Mouse (Mus musculus) embryo, embryonic 11.5 days (tissue): ENCODE measurements around the gene Aplnr.

Experiments
- DNase-seq: peaks from one replicate; pipeline ENCODE4 v3.0.0-alpha.2; 2012; ENCODE audit warnings: low read depth, low spot score

Aplnr gene

DNA sequence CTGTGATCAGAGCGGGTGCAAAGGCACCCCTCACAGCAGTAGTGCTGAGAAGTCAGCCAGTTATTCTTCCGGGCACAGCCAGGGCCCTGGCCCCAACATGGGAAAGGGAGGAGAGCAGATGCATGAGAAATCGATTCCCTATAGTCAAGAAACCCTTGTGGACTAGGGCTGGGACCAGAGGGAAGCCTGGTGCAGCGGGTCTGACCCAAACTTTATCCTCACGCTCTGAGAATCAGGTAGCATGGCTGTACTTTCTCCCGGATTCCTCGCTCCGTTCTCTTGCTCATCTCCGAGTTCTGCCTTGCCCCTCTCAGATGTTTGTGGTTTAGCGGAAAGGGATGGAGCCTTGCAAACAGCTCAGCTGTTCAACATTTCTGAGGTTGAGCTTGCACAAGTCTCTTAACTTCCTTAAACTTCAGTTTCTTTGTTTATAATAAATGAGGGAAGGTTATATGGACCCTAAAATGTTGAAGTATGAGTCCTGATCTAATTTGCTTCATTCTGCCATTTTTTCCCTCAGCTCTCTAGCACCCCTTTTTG lies 1.6 kb downstream of the Aplnr start:
- no peak for DNase-seq

DNA sequence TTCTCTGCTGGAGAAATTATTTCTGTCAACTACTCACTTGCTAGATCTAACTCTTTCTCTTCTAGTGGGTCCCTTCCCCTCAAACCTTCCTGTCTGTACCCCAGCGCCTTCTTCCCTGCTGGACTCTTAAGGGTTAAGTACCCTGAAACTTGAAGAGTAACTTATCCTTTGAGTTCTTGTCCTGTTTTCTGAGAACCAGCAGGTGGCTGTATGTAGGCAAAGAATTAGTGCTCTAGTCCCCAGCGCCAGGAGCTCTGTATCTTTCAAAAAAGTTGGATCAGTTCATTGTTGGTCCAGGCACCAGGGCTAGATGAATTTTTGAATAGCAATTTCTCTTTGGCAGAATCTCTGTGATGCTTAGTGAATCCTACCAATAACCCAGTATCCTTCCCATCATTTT lies 2.1 kb downstream of the Aplnr start:
- DNase-seq: no peak

DNA sequence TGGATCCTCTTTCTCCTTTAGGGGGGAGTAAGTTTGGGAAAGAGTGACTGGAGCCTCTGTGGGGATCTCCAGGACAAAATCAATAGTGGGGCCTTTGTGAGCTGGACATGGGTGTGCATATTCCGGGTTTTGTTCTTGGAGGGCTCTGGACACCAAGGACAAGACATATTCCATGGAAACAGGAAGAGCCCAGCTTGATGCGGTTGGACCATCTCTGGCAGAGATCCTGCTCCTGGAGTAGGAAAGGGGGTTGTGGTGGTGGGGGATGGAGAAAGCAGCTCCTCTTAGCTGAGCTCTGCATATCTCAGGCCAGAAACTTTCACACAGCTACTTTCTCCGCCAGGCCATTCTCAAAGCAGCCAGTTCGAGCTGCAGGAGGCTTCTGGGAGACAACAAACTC lies 3.4 kb downstream of the Aplnr start:
- no peak for DNase-seq

DNA sequence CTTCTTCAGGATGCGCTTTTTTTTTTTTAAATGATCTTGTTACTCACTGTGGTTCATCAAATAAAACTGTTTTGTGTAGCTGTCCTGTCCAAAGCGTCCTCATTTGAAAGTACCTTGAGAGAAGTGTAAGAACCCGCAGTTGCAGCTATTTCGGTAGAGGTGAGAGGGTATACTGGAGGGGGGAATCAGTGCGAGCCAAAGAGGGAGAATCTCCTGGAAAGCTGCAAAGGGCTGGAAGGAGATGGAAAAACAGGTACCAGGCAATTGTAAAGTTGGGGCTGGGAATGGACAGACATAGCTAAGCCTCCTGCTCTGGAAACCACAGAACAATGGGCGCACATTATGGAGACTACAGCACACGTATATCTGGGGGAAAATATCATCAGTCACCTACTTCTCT lies 3.8 kb downstream of the Aplnr start:
- no peak for DNase-seq

DNA sequence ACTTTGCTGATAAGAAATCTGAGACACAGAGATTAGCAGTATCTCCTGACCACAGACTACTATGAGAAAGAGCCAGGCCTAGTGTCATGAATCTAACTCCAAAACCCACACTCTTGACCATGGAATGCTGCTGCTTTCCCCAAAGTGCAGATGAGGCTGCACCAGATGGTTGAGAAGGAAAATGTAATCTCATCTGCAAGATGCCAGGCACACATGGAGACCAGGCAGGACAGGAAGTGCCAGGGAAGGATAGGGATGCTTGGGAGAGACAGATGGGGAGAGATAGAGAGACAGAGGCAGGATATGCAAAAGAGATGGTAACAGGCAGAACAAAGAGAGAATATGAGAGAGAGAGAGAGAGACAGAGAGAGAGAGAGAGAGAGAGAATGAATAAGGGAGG lies 4.8 kb downstream of the Aplnr start:
- no peak for DNase-seq

DNA sequence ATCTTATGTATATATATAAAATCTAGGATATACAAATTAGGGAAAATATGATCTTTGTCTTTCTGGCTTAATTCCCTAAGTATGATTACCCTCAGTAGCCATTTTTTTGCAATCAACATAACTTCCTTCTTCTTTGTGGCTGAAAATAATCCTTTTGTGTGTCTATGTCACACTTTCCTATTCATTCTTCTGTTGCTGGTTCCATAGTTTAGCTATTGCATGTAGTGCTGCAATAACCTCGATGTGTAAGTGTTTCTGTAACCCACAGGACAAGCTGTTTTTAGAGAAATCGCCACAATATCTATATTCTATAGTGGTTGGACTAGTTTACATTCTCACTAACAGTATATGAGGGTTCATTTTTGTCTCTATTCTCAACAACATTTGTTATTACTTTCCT lies 8.9 kb downstream of the Aplnr start:
- DNase-seq: no peak

DNA sequence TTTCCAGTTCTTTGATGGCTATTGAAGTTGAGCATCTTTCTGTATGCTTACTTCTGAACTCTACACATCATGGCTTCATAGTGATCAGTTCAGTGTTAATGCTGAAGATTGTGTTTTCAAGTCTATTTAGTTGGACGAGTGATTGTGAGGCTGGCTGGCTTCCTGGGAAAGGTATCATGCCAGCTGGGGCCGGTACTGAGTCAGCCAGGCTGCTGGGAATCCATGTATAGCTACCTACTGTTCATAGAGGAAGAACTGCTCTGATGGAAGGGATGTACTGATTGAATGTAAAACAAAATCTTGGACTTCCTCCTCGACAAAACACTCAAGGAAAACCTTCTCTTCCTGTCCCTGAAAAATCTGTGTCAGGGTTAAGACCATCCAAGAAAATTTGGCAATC lies 9.3 kb downstream of the Aplnr start:
- DNase-seq: no peak

DNA sequence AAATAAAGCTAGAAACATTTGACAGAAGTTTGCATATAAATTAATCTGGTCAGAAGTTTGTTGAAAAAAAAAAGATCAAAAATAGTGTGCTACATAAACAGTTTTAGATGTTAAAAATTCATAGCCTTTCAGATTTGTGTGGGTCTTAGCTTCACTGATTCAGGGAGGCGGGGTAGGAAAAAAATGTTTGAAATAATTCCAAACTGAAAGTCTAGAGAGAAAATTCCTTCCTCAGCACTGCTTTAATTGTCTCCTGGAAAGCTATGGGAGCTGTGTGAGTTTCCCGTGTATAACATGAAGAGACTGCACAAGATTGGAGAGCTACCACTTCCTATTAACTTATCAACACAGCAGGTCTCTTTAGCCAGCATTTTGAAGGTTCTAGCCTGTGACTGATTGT lies 11.5 kb downstream of the Aplnr start:
- no peak for DNase-seq

DNA sequence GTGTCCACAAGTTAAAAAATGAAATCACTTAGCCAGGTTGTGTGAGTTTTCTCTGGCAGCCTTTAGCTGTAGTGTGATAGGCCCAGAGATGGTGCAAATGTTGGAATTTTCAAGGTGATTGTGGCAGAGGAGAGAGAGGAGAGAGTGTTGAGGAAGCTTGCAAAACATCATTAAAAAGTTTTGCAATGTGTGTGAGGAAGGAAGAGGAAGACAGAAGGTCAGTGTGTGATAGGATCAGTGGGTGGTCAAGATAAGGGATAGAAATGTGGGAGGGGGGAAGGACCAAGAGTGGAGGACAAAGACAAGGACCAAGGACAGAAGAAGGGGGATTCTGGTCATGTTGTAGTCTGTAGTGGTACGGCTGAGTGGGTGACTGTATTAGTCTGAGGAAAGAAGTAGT lies 14.3 kb downstream of the Aplnr start:
- no peak for DNase-seq

DNA sequence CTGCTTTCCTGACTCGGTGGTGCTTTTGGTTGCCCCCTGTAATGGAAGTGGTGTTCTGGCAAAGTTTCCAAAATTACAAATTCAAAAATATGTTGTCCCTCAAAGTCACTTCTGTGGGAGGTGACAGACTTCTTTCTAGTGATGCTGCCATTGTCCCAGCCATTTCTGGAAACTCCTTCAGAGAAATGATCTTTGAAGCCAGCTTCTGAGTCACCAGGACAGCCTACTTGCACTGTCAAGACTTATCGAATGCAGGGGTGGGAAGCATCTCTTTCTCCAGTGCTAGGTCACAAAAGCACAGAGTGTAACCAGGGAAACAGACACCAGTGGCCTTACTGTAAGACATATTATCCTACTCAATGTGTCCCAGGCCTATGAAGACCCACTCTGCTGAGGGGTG lies 15.2 kb downstream of the Aplnr start:
- no peak for DNase-seq

DNA sequence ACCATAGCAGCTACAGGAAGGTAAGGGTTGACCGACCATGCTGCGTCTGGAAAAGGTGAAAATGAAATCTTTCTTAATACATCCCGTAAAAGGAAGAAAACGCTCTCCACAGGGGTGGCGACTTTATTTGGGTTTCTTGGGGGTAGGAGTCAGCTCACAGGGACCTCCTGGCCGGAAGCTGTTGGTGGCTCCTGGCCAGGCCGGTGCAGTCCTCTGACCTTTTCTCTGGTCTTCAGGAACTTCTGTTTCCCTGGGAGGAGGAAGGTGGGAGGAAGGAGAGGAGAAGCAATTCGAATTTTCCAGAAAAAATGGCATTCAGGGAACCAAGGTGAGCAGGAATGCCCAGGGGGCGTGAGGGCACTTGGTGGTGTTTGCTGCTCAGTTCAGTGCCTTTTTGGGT lies 19.3 kb downstream of the Aplnr start:
- no peak for DNase-seq

DNA sequence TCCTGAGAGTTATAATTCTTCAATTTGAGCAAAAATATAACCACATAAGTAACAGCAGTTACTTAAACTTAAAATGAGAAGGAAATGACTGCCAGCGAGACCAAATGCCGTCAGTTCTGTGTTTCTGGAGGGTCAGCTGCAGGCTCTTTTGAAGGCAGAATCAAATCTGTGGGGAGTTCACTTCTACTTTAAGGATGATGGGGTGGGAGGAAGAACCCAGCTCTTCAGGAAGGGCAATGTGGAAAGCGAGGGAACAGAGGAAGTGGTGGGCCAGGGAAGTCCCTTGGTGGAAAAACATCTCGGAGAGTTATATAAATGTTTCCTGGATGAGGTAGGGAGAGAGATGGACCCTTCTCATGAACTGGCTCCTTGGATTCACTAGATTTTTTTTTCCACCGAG lies 20.1 kb downstream of the Aplnr start:
- DNase-seq: no peak

DNA sequence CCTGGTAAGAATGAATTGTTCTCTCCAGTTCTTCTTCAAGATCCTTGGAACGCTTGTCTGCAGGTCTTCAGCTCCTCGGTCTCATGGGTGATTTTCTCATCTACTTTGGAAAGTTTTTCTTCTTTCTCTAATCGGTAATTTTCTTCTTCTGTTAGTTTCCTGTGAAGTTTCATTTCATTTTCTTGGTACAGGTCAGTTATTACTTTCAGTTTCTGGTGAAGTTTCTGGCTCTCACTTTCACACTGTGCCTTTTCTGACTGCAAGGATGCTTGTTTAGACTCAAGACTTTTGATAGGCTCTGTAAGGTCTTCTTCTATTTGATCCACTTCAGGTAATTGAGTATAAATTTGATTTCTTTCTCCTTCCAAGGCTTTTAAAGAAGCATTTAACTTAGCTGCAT lies 21.4 kb downstream of the Aplnr start:
- no peak for DNase-seq

DNA sequence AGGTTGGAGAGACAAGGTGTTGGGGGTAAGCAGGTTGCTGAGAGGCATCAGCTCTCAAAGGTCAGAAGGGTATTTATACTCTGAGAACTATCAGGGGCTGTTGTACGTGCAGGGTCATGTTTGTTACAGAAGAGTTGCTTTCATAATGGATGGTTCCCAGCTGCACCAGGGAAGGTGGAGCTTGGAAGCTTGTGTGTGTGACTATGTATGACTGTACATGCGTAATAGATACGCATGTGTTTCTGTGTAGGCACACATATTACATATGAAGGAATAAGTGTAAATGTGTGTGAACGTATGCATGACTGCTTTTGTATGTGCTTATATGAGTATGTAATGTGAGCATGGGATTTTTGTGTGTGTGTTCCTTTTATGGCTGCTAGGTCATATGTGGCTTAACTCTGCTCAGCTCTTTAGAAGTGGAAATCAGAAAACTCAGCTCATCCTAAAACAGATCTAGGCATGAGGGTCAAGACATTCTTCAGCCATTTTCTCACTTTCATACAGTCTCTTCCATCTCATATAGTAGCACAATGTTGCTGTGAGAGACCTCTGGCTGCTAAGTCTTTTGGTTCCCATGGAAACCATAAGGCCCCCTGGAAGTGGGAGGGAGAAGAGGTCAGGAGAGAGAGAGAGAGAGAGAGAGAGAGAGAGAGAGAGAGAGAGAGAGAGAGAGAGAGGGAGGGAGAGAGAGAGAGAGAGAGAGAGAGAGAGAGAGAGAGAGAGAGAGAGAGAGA lies 25.0 kb downstream of the Aplnr start:
- DNase-seq: no peak

DNA sequence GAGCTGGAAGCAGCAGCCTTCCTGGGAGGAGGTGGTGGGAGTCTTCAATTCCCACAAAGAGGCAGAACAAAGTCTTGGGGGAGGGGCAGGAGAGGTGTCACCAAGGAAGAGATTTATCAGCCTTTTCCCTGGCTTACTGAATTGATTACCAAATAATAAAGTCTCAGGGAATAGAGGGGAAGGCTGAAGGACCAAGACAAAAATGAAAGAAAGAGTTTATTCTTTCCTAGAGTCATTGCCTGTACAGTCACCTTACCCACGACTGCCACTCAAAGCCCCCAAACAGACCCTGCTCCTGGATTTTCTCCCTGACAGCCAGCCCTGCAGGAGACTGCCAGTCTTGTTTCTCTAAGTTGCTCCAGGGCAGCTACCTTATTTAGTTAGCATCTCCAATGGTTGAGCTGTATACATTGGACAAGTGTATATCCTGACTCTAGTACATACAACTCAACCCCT lies 25.6 kb downstream of the Aplnr start:
- DNase-seq: no peak

DNA sequence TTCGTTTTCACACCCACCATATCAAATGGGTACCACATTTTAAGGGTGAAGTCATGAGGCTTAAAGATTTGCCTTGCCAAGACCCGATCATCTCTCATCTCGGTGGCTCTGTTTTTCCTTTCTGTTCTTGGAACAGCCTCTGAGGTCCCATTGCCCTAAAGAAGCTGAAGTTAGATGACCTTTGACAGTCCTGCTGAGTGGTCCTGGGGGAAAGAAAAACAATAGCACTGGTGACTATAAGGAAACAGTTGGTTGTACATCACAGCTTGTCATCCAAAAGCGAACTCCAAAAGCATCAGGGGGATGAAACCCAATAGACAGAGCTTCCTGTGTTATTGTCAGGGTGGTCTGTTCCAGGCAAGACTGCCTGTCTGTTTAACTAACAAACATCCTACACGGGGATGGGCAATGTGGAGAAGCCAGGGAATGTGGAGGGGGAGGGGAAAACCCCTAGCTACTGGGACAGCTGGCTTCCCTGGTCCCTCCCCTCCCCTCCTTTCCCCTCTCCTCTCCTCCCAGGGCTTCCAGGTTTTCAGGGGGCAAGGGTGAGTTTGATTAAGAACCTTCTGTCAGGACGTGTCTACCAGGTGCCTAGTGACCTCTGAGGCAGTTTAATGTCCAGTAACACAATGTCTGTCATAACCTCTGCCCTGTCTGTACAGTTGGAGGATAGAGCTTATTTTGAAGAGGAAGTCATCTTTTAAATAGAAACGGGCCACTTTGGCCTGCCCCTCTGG lies 27.5 kb downstream of the Aplnr start:
- DNase-seq: peak; percentile 22

DNA sequence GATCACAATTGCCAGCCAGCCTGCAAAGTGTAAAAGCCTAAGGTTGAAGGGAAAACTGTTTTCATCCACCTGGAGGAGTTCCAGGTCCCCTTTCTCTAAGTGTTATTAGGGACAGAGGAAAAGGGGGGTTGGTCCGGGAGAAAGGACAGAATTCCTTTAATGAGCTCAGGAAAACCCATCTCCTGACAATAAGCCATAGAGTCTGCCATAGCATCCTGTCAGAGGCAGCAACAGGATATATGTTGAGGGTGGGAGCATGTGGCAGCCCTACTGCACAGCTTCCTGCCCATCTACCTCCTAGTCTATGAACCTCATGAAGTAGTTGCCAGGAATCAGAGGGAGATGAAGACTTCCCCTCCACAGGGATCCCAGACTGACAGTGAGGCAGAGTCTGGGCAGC lies 31.6 kb downstream of the Aplnr start:
- no peak for DNase-seq

DNA sequence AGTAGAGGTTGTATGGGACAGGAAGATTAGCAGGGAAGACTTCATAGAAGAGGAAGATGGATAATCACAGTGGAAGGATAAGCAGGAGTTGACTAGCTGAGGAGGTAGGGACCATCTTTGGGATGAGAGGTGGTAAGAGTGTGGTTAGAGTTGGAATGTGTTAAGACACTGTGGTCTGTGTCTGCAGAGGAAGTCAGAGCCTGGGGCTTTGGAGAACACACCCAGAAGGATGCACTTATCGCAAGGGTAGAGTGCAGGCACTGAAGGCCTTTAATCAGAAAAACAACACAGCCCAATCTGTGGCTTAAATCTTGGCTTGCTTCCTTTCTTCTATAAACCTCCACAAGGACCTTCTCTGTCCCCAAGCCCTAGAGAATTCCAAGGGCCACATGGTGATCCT lies 32.3 kb downstream of the Aplnr start:
- no peak for DNase-seq

DNA sequence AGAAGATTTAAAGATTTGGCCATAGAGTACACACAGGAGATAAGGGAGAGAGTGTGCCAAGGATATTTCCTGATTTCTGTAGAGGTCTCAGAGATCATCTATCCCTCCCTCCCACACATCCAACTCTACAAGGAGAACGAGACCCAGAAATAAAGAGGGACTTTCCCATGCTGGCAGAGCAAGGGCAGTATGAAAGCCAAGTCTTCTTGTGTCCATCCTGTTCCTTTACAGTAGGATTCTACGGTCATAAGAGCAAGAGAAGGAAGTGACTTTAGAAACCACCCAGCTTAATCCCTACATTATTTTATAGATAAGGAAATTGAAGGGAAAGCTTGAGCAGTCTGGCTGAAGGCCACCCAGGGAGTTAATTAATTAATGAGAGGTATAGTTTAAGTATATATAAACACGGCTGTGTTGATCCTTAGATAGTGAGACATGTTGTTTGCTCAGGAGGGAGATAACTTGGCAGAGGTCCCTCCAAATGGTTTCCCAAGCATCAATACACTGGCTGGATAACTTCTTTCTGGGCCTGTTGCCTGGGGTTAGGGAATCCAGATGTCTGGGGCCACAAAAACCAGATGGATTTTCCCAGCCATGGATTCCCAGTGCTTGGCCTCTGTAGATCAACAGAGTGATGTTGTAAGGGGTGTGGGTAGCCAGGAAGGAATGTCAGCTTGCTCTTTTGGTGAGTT lies 36.2 kb downstream of the Aplnr start:
- DNase-seq: no peak

DNA sequence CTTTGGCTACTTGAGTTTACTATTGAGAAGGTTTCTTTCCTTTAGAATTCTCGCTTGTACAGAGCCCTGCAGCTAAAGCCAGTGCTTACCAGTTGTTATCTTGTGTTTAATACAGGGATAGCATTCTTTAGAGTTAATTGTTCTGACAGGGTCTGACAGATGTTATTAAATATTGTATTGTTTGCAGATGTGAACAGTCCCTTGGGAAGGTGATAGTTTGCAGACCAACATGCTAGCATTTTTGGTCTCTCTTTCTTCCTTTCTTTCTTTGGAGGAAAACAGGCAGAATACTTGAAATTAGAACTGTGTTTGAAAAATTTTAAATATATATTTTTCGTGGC lies 36.7 kb downstream of the Aplnr start:
- no peak for DNase-seq

DNA sequence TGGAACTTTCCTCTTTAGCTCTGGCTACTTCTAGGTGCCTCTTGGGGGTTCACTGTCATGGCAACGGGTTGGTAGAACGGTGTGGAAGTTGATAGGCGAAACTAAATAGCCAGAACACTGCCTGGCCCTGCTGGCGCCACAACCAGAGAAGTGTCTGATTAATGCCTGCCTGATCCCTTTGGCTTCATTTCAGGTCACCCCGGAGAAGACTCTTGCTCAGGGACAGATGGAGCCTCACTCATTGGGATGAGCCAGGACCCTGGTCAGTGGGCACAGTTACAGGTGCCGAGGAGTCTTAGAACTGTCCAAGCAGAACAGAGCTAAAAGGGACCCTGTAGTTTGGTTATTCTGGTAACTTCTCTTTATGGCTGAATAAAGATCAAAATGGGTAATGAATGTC lies 37.5 kb downstream of the Aplnr start:
- no peak for DNase-seq

DNA sequence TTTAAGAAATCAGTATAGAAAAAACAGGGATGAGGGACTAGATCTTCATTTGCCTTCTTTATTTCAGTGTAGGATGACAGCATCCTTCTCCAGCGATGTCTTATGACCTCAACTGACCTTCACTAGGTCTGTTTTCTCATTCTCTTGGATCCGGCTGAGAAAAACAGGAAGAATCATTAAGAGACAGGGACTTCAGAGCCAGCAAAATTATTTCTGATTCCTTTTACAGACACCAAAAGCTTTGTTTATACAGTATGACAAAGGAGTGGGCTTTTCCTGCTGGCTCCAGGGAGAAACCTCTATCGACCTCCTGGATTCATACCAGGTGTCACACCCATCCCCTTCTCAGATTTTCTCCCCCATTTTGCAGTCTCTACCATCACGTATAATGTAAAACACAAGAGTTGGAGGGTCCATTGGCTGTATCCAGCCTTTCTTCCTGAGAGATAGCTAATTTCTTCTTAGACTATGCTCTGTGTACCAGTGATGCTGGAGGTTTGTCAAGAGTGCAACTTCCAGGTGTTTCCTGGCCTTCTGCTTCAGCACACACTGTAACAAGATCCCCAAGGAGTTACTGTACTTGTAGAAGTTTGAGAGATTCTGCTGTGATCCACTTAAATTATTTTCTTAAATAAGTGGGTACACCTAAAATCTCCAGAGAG lies 42.2 kb downstream of the Aplnr start:
- DNase-seq: no peak
